Mouse (Mus musculus) liver, embryonic 14.5 days (tissue): ENCODE results near the gene Six6.

ENCODE experiments used
- CTCF ChIP-seq: IDR thresholded peaks from 2 replicates; pipeline ENCODE4 v1.5.1; 2016; ENCODE audit warnings: antibody characterized with exemption, low read depth, control low read depth
- EP300 ChIP-seq: IDR thresholded peaks from 2 replicates; pipeline ENCODE4 v1.6.1; 2016; ENCODE audit warnings: antibody characterized with exemption, low read depth

GRCm38 (mm10) chr12:72917159-72917993 is 22.3 kb upstream of the Six6 start:
- TF ChIP-seq CTCF (no peak), EP300 (no peak)
